Mouse (Mus musculus) brain, embryonic 14.5 days (tissue): Measurements from ENCODE around the gene Parvg.

Source experiments
- CTCF ChIP-seq: fragments of 200-500 bp; IDR thresholded peaks from 2 replicates; pipeline ENCODE4 v1.5.1; 2012; ENCODE audit warnings: inconsistent platforms, mild to moderate bottlenecking, moderate library complexity, borderline replicate concordance; ENCODE audit not compliant: insufficient read depth, insufficient read length; ENCODE audit errors: extremely low read depth
- POLR2A ChIP-seq: fragments of 200-500 bp; IDR thresholded peaks from 2 replicates; pipeline ENCODE4 v1.6.1; 2012; ENCODE audit warnings: mild to moderate bottlenecking, inconsistent platforms, borderline replicate concordance; ENCODE audit not compliant: poor library complexity, insufficient read depth, insufficient read length, severe bottlenecking; ENCODE audit errors: extremely low read depth

- TF ChIP-seq CTCF (no peak), POLR2A (no peak)
These were observed 8.4 kb upstream of the Parvg start for GRCm38 (mm10) chr15:84315276-84316046.
